Mouse (Mus musculus) midbrain, embryonic 12.5 days (tissue): ENCODE measurements around the gene Ap3s2. TPM values are rescaled to one million over a fixed set of nuclear protein-coding genes. Genes with fewer than 3 reads are reported as not detected.

Experiments used
- ATAC-seq: fragments of 200-750 bp; cut with Nextera tagmentation; 2 replicates; pipeline ENCODE4 v1.8.0; 2017; ENCODE audit warnings: low read depth, moderate TSS enrichment, moderate library complexity; ENCODE audit not compliant: low FRiP score
- H3K27ac ChIP-seq: fragments of 300-500 bp; sonication (generic); replicated peaks from 2 replicates; pipeline ENCODE4 v1.5.1; 2016; ENCODE audit warnings: mild to moderate bottlenecking
- H3K27me3 ChIP-seq: fragments of 300-500 bp; sonication (generic); 2 replicates; pipeline ENCODE4 v1.6.1; 2016; ENCODE audit warnings: mild to moderate bottlenecking
- H3K36me3 ChIP-seq: fragments of 300-500 bp; sonication (generic); 2 replicates; pipeline ENCODE4 v1.6.1; 2016
- H3K4me1 ChIP-seq: fragments of 300-500 bp; sonication (generic); 2 replicates; pipeline ENCODE4 v1.6.1; 2016
- H3K4me2 ChIP-seq: fragments of 300-500 bp; sonication (generic); replicated peaks from 2 replicates; pipeline ENCODE4 v1.6.1; 2016; ENCODE audit warnings: mild to moderate bottlenecking, moderate library complexity
- H3K4me3 ChIP-seq: fragments of 300-500 bp; sonication (generic); 2 replicates; pipeline ENCODE4 v1.5.1; 2016; ENCODE audit warnings: mild to moderate bottlenecking
- H3K9ac ChIP-seq: fragments of 300-500 bp; sonication (generic); replicated peaks from 2 replicates; pipeline ENCODE4 v1.6.1; 2016; ENCODE audit warnings: mild to moderate bottlenecking, moderate library complexity
- H3K9me3 ChIP-seq: fragments of 300-500 bp; sonication (generic); 2 replicates; pipeline ENCODE4 v1.6.1; 2016; ENCODE audit warnings: mild to moderate bottlenecking
- WGBS: fragments of 180-500 bp; shearing (Covaris S2); methylation state at CpG from one replicate; pipeline ENCODE4 v1.1.7; 2016; 5-methylcytosine and 5-hydroxymethylcytosine counted together
- polyA plus RNA-seq: library from polyadenylated mRNA; unstranded; fragments of >200 nt; fragmentation: Nextera tagmentation; extraction: Ambion mirVana; gene quantifications from 2 replicates; pipeline ENCODE4 v1.2.1, GENCODE M21; 2016

Ap3s2 gene
- polyA plus RNA-seq, 1 experiment from 2014 or later, result 55.3 TPM

DNA sequence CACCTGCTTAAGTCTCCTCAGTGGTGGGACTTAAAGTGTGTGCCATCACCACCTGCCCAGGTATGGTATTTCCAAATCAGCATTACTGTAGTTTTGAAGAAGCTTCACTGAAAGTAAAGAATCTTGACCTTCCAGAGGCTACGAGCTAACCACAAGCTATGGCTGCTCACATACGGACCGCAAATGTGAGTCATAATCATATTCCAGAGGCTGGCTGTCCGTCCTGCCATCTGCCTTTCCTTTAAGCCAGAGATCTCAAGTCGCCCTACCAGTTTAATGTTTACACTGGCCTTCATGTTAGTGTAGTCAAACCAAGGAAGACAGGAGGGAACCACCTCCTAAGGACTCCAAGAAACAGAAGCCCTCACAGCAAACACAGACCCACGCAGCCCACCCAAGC is 38.5 kb downstream of the Ap3s2 start:
- Histone ChIP-seq H3K4me1 (no peaks in the 10 kb centered on the region), H3K9ac (no peak overlapping the region), H3K36me3 (peaks cover 48% of the 10 kb centered on the region), H3K9me3 (no peaks in the 10 kb centered on the region), H3K27me3 (no peaks in the 10 kb centered on the region), H3K27ac (no peak overlapping the region), H3K4me2 (no peak overlapping the region), H3K4me3 (no peak overlapping the region)
- ATAC-seq, result no peak
- 97% methylated on average over 6 of the region's 6 CpGs for WGBS

DNA sequence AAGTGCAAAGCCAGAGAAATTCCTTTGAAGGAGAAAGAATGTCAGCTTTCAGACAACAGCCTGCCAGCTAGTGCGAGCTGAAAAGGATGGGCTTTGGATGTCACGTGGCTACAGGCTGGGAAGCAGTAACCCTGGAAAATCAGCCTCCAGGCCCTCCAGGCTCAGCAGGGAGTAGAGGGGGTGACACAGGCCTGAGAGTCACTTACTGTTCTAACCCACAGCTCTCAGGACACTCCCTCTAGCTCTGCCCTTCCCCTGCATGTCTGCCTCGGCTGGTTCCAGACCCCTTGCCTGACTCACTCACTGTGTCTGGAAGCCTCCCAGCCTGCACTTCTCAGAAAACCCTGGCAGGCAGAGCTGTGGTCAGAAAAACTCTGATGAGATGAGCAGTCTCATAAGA is 39.5 kb downstream of the Ap3s2 start:
- Histone ChIP-seq H3K27me3 (no peaks in the 10 kb centered on the region), H3K9me3 (no peaks in the 10 kb centered on the region), H3K36me3 (peaks cover 48% of the 10 kb centered on the region), H3K9ac (no peak overlapping the region), H3K27ac (no peak overlapping the region), H3K4me2 (no peak overlapping the region), H3K4me3 (no peak overlapping the region), H3K4me1 (no peaks in the 10 kb centered on the region)
- 52% methylated on average over 3 of the region's 3 CpGs for WGBS
- no peak for ATAC-seq

DNA sequence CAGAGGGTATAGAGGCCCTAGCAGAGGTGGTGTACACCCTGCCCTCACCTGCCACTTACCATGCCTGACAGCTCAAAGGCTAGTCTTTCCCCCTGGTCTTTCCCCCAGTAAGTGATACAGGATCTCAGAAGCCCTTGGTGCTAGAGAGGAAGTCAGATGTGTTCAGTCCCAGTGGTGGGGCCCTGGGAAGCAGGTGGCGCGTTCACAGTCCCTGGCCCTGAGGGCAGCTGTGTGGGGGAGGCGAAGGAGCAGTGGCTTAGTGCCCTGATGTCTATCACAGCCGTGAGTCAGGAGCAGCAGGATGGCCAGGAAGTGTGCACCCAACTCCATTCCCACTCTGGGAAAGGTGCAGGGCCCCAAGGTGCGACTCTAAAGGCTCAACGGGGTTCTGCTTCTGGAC is 40.4 kb downstream of the Ap3s2 start:
- H3K9me3 ChIP-seq, result no peaks in the 10 kb centered on the region
- no peak for ATAC-seq
- 88% methylated on average over 6 of the region's 6 CpGs for WGBS
- no peaks in the 10 kb centered on the region for H3K27me3 ChIP-seq
- H3K4me2 ChIP-seq, result no peak overlapping the region
- H3K4me3 ChIP-seq, result no peak overlapping the region
- H3K27ac ChIP-seq, result no peak overlapping the region
- H3K4me1 ChIP-seq, result no peaks in the 10 kb centered on the region
- H3K36me3 ChIP-seq, result peaks cover 48% of the 10 kb centered on the region
- peak overlapping the region; percentile 34; the same call in 1 of the 2 replicates for H3K9ac ChIP-seq

DNA sequence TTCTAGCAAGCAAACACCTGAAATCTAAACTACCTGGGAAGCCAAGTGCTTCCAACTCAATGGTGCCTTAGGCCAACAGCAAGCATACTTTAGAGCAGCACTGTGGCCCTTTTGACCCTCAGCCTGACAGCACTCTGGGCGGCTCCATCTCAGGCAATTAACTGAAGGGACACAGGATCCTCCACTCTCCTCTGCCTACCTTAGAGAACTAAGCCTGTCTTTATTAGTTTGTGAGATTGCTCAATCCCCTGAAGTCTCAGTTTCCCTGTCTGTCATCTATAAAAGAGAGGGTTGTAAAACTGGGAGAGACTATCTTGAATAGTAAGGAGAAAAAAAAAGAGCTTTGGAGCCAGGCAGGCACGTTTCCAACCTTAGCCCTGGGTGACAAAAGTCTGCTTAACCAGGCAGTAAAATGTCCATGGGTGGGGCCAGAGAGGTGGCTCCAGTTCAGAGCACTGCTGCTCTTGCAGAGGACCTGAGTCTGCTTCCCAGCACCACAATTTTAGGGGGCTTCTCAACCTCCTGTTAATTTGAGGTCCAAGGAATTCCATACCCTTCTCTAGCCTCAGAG is 41.9 kb downstream of the Ap3s2 start:
- H3K9me3 ChIP-seq, result no peaks in the 10 kb centered on the region
- no peak for ATAC-seq
- 78% methylated on average over 2 of the region's 2 CpGs for WGBS
- no peak overlapping the region for H3K4me3 ChIP-seq
- no peaks in the 10 kb centered on the region for H3K27me3 ChIP-seq
- no peak overlapping the region for H3K9ac ChIP-seq
- no peak overlapping the region for H3K27ac ChIP-seq
- H3K36me3 ChIP-seq, result peaks cover 47% of the 10 kb centered on the region
- no peaks in the 10 kb centered on the region for H3K4me1 ChIP-seq
- H3K4me2 ChIP-seq, result no peak overlapping the region

DNA sequence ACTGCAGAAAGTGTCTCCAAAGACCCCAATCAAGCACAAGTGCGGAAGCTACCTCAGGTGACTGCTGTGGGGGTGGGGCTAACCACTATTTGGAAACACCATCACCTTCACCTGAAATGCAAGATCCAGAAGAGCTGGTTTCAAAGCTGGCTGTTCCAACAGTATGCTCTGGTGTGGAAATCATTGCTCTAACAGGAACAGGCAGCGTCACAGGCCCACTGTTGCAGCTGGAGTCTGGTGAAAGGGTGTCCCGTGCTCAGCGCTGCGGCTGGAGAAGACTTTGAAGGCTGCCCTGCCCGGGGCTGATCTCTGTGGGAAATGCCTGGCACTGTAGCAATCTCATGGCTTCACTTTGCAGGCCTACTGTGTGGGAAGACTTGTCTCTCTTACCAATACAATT is 47.0 kb downstream of the Ap3s2 start:
- Histone ChIP-seq H3K27ac (no peak overlapping the region), H3K4me3 (no peak overlapping the region), H3K9ac (no peak overlapping the region), H3K4me1 (no peaks in the 10 kb centered on the region), H3K4me2 (no peak overlapping the region), H3K36me3 (0 out of 2 replicates have a peak, but pooled peaks cover 3% of the 10 kb centered on the region), H3K9me3 (no peaks in the 10 kb centered on the region), H3K27me3 (no peaks in the 10 kb centered on the region)
- WGBS, result 83% methylated on average over 6 of the region's 6 CpGs
- no peak for ATAC-seq

DNA sequence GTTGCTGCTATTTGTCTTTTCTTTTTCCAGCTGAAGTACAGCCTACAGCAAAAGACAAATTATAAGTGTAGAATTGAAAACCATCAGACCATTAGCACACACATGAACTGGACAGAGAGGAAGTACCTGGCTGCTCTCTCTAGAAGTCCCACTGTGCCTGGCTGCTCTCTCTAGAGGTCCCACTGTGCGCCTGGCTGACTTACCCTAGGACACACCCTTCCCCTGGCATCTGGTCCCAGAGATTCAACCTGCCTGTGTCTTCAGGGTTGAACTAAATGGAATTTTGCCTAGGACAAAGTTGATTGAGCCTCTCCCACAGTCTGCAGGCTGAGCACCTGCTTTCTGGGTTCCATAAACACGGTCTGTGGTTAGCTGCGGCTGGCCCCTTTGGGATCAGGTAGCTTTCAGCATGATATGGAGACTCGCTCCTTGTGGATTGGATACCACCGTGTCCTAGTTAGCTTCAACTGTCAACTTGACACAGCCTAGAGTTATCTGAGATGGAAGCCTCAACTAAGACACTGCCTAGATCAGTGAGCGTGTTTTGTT is 48.6 kb downstream of the Ap3s2 start:
- Histone ChIP-seq H3K27me3 (no peaks in the 10 kb centered on the region), H3K36me3 (no peaks in the 10 kb centered on the region), H3K27ac (no peak overlapping the region), H3K9me3 (no peaks in the 10 kb centered on the region), H3K4me3 (no peak overlapping the region), H3K4me2 (no peak overlapping the region), H3K9ac (no peak overlapping the region), H3K4me1 (no peaks in the 10 kb centered on the region)
- no peak for ATAC-seq
- WGBS, result 91% methylated on average over 6 of the region's 6 CpGs

DNA sequence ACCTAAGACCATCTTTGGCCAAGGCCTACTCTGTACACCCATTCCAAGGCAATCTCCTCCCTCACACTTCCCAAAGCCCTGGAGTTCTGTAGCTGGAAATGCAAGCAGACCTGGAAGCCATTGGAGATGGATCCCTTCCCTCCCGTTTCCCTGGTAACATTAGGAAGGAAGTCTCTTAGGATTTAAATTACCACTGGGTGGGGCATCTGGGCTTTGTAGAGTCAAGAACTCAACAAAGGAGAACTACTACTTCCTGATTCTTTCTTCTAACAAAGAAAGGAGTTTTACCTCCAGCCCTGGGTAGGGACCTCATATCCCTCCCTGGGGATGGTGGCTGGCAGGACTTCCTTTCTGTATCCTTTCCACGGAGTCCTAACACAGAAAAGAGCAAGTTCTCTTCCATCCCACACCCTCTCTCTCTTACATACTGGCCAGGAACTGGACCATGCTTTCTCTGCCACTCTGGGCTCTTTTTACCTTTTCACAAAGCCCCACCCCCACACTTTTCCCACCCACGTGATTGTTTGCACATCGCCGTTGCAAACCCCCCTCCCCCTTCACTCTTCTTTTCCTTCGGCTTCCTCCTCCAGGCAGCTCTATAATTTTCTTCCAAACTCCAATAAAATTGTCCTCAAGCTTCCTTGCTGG is 51.3 kb downstream of the Ap3s2 start:
- Histone ChIP-seq H3K27ac (no peak overlapping the region), H3K27me3 (no peaks in the 10 kb centered on the region), H3K4me1 (peaks cover 4% of the 10 kb centered on the region; the same call in 1 of the 2 replicates), H3K9me3 (no peaks in the 10 kb centered on the region), H3K36me3 (no peaks in the 10 kb centered on the region), H3K4me2 (no peak overlapping the region), H3K4me3 (no peak overlapping the region), H3K9ac (no peak overlapping the region)
- ATAC-seq, result no peak
- WGBS, result 56% methylated on average over 6 of the region's 6 CpGs

DNA sequence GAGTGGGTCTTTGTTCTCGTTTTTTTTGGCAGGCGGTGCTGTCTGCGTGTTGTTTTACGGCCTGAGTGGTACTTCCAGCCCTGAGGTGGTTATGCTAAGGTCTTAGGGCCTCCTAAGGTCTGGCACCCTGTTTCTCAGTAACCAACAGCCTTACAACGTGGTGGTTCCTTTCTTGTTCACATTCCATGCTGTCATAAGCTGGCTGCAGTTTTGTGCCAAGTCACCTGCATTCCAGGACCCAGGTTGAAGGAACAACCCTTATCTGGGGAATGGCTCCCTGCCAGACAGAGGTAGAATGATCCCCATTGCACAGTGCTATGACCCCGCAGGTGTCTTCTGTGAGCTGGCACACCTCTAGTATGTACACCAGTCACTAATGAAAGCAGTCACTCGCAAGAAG is 52.0 kb downstream of the Ap3s2 start:
- H3K9me3 ChIP-seq, result no peaks in the 10 kb centered on the region
- no peak overlapping the region for H3K4me3 ChIP-seq
- H3K27me3 ChIP-seq, result no peaks in the 10 kb centered on the region
- H3K36me3 ChIP-seq, result no peaks in the 10 kb centered on the region
- H3K4me2 ChIP-seq, result no peak overlapping the region
- peaks cover 4% of the 10 kb centered on the region; the same call in 1 of the 2 replicates for H3K4me1 ChIP-seq
- no peak for ATAC-seq
- WGBS, result 91% methylated on average over 7 of the region's 7 CpGs
- H3K9ac ChIP-seq, result no peak overlapping the region
- H3K27ac ChIP-seq, result no peak overlapping the region

DNA sequence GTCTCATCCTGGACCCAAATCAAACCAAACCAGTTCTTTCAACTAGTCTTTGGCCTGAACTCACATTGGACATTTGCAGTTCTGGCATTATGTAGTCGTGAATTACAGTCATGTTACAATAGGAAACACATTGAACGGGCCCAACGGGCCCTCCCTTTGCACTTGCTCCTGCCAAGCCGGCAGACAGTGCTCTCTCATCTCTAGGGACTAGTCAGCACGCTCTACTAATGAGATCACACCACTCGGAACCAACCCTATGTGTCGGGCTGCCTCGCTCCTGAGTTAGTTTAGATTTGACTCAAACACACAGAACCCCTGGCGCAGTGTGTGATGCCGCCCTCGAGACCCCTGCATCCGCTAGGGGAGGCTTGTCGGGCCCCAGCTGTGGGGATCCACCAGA is 52.6 kb downstream of the Ap3s2 start:
- H3K9me3 ChIP-seq, result no peaks in the 10 kb centered on the region
- WGBS, result 86% methylated on average over 13 of the region's 13 CpGs
- H3K4me3 ChIP-seq, result no peak overlapping the region
- no peaks in the 10 kb centered on the region for H3K27me3 ChIP-seq
- no peaks in the 10 kb centered on the region for H3K36me3 ChIP-seq
- H3K9ac ChIP-seq, result no peak overlapping the region
- no peak overlapping the region for H3K27ac ChIP-seq
- H3K4me1 ChIP-seq, result peaks cover 4% of the 10 kb centered on the region; the same call in 1 of the 2 replicates
- H3K4me2 ChIP-seq, result no peak overlapping the region
- ATAC-seq, result no peak

DNA sequence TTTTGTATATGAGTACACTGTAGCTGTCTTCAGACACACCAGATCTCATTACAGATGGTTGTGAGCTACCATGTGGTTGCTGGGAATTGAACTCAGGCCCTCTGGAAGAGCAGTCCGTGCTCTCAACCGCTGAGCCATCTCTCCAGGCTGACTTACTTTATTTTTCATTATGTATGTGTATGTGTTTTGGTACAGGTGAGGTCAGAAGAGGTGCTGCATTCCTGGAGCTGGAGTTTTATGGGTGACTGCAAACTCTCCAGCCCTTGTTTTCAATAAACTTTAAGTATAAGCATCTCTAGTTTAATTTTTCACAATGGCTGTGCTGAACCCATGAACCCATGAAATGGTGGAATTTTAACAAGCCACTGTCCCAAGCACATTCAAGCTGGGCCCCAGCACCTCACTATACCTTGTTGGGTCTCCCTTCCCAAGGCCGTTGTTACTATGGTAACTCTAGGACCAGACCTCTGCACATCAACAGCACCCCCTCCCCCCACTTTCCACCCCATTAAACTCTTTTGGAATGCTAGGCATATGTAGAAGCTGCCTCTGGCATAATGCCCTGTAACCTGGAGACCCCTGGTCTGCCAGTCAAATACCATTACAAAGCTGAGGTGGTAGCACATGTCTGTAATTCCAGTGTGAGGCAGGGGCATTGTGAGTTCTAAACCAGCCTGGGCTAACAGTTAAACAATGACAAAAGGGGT is 54.0 kb downstream of the Ap3s2 start:
- Histone ChIP-seq H3K9me3 (no peaks in the 10 kb centered on the region), H3K27ac (no peak overlapping the region), H3K36me3 (no peaks in the 10 kb centered on the region), H3K4me2 (no peak overlapping the region), H3K4me3 (no peak overlapping the region), H3K9ac (no peak overlapping the region), H3K27me3 (no peaks in the 10 kb centered on the region), H3K4me1 (peaks cover 4% of the 10 kb centered on the region; the same call in 1 of the 2 replicates)
- no peak for ATAC-seq
- 75% methylated on average over 3 of the region's 3 CpGs for WGBS

DNA sequence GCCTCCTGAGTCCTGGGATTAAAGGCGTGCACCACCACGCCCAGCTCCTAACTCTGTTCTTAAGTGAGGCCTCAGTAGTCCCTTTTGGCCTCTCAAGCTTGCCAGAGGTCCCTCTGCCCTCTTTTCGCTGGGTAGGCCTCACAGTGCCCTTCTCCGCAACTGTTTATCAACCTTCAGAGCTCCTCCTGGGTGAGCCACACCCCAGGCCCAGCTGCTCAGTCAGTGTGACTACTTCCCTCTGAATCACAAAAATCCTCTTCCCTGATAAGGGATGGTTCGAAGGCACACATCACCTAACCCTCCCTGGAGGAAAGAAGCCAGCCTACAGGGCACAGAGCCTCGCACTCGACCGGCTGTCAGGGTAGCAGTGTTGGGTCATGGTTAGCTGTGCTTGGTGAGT is 58.7 kb downstream of the Ap3s2 start:
- no peaks in the 10 kb centered on the region for H3K36me3 ChIP-seq
- peaks cover 3% of the 10 kb centered on the region; the same call in 1 of the 2 replicates for H3K4me1 ChIP-seq
- no peak overlapping the region for H3K4me3 ChIP-seq
- no peaks in the 10 kb centered on the region for H3K9me3 ChIP-seq
- WGBS, result 86% methylated on average over 8 of the region's 8 CpGs
- ATAC-seq, result no peak
- H3K27ac ChIP-seq, result no peak overlapping the region
- no peaks in the 10 kb centered on the region for H3K27me3 ChIP-seq
- H3K4me2 ChIP-seq, result no peak overlapping the region
- H3K9ac ChIP-seq, result no peak overlapping the region

DNA sequence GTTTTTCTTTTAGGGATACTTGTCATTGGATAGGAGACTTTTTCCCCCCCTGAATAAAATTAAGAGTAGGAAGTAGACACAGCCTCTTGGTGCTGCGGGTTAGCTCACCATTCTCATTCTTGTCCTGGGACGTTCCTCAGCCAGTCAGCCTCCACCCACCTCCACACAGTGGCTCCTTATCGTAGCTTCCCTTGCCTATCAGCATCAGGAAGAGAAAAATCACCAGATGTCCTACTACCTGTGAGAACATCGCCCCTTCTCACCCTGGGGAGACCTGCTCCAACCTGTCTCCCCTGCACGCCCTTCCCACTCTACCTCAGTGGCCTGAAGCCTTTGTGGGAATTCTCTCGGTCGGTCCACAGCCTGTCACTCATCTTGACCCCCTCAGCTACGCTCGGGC is 59.6 kb downstream of the Ap3s2 start, which contains the start of gene Anpep:
Anpep (minus strand) TSS at position 249 of the 400 bp plus-strand sequence.
- Histone ChIP-seq H3K4me1 (no peaks in the 10 kb centered on the region), H3K36me3 (no peaks in the 10 kb centered on the region), H3K9me3 (no peaks in the 10 kb centered on the region), H3K4me2 (no peak within 1 kb of the TSS), H3K27ac (no peak within 1 kb of the TSS), H3K9ac (no peak within 1 kb of the TSS), H3K4me3 (no peak within 1 kb of the TSS), H3K27me3 (no peaks in the 10 kb centered on the region)
- no peak for ATAC-seq
- WGBS, result 82% methylated on average over 9 of the region's 9 CpGs
